Mouse (Mus musculus) layer of hippocampus, adult 9-11 months (tissue): ENCODE data around the gene Tifa.
"Not testable (repeated sequence)": the region's sequence is repeated elsewhere in the genome, so short reads cannot be mapped to it uniquely, and the experiment has no call there.

Experiments used
- DNase-seq: peaks from one replicate; pipeline ENCODE4 v3.0.0; 2022

Tifa gene

DNA sequence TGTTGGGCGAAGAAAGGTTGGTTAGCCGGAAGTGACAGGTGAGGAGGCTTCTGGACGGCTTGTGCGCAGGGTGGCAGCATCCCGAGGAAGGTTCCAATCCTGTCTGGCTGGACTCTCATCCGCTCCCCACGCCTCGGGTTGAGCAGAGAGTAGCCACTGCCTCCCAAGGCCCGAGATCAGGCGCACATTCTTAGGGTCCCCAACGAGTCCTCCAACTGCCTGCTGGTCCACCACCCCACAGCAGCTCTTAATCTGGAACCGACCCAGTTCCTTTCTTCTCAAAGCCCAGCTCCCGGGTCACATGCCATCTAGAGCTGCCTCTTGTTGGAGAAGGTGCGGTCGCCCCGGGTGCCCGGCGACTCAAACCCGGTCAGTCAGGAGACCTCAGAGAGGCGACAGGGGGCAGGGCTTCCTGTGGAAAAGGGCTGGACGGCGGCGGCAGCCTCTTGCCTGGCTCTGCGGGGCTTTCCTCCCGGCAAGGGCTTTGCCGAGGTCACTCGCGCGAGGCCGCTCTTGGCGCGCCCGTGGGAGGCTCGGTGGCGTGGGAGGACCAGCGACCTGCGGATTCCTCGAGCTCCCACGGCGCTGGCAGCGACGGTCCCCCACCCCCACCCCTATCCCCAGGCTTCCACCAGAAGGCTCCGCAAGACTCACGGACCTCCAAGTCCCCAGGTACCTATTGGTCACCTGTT lies at the start of gene Tifa:
Gene Tifa (plus strand): TSS at position 306 of the 692 bp plus-strand sequence.
- DNase-seq, result peak; percentile 78

DNA sequence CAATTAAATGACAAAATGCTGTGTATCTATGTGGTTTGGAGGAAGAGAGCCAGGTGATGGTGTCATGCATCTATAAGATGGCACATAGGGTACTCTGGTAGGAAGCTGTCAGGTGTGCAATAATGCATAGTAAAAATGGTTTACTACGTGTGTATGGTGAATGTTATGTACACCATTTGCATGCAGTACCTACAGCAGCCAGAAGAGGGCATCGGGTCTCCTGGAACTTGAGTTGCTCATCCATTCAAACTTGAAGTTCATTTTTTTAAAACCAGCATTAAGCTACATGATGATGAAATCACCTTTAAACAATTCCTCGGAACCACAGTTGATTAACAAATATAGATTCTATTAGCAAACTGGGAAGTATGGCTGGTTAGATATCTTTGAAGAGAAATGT lies 48.1 kb upstream of the Tifa start:
- no peak for DNase-seq

DNA sequence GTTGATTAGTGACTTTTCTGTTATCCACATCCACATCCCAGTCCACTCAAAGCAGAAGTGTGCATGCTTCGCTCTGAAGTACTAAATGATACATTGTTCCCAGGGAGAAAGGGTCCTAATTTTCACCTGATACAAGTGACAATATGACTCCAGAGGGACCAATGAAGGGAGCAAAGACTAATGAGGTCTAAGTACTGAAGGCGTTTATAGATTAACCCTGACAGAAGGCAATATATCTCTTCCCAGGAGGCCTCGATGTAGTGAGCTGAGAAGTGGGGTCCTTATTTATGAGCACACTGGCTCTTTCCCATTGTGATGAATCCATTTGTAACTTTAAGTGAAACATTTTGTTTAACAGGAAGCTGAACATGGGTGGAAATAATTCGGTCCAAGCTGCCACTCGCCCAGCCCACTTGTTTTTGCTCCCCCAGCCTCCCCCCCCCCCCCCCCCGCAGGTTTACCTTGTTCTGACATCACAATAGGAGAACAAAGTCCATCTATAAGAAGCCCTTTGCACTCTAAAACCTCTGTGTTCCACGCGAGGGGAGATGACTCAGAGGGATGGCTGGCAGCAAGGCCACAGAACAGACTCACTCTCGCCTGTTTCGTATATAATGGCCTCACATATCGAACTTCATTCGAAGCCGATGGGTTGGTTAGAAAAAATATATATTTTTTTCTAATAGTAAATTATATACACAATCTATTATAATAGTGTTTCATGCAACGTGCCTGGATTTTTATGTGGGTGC lies 45.8 kb upstream of the Tifa start:
- no peak for DNase-seq

DNA sequence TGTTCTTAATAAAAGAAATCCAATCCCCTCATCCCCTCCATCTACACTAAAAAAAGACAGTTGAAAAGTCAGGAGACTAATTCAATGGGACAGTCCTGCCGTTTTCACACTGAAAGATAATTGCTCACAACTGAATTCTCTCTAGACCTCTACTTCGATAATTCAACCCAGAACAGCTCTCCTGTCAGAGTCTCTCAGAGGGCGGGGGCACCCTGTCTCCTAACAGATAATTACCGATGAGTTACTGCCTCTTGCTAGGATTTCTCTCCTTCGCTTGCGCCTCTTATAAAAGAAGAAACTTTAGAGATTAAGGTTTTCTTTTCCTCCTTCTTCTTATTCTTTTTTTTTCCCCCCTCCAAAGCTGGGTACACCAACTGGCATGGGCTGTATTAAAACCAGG lies 44.1 kb upstream of the Tifa start:
- no peak for DNase-seq

DNA sequence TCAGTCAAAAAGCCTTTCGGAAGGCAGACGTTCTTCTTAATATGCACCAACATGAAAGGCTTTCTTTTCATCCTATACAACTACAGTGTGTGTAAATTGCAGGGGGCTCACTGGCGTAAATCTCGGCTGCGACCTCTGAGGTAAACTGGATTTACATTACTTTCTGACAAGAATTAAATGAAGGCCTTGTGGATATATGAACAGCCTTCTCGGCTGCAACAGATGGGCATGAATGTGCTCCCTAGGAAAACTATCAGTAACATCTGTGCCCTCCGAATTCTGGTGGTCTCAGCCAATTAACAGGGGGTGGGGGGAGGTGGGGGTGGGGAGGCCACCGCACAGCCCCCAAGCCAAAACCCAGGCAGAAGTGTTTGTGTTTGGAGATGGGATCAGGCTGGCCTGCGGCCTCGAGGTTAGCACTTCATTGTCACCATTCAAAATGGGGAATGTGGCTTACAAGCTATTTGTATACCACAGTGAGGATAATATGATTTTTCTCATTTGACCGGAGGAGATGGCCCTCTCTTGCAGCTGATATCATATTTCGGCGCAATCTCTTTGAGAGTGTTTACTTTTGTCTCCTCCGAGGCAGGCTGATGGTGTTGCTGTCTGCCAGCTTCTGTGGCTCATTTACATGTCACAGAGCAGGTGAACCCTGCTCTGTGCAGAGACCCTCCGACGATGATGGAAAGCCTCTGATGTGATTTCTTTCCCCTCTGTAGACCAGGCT lies 43.5 kb upstream of the Tifa start:
- DNase-seq, result no peak

DNA sequence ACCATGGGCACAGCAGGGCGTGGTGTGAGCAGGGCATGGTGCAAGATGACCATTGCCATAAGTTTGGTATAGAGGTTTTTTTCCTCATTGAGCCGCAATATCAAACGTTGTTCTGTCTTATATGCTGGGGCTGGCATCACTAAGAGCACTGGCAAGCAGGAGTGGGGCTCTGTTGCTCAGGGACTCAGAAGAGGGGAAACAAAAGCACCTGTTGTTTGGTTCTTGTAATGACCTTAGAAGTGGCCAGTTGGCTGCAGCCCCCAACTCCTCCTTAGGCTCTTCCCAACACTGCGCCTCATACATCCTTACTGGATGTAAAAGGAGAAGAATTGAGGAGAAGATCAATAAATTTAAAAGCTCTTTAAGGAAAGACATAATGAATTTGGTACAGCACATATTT lies 41.0 kb upstream of the Tifa start:
- no peak for DNase-seq

DNA sequence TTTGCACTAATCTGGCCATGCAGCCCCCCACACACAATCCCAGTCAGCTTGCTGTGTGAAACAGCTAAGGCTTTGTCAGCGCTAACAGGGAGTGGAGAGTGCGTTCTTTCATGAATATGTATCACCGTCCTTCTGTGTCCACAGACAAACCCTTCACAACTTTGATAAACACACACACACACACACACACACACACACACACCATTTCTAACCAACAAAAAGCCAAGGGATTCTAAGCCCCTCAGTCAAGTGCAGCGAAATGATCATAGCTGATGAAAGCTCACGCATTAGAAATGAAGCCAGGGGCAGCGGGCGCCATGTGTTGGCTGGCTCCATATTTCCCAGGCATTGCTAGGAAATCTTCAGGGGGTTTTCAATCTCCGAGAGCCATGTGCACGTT lies 40.3 kb upstream of the Tifa start:
- no peak for DNase-seq

DNA sequence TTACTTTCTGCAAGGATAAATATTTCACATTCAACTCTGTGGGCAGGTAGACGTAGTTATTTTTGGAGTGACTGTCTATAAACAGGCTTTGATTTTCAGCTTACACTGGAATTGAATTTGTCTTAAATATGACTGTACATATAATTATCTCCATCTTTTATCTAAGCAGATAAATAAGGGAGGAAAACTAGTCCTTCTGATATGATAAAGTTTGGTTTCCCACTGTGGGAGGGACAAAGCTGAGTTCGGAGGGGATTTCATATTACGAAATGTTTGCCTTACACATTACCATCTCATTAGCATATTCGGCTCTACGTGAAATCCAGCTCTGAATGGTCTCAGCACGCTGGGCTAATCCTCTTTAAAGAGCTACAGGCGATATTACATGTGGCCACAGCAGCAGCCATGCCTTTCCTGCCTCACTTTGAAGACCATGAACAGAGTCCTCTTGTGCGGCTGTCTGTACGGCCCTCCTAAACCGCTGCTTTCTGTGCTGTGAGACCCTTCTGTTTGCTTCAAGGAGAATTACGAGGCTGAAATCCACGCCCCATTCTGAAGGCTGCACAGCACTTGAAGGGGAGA lies 39.5 kb upstream of the Tifa start:
- DNase-seq, result no peak

DNA sequence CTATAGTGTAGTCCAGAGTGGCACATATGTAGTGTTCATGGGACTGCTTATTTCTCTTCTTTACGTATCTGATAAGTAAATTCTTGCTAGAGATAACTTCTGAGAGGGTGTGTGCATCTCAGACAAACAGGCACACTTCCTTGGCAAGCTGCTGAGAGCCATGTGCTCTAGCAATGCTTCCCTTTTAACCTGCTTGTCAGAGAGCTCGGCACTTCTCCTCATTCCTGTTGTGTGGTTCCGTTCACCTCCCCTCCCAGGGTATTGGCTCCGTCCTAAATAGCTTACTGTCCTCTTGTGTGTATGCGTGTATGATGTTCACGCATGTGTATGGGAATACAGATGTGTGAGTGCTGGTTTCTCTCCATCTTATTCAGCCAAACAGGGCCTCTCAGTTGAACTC lies 33.1 kb upstream of the Tifa start:
- no peak for DNase-seq

DNA sequence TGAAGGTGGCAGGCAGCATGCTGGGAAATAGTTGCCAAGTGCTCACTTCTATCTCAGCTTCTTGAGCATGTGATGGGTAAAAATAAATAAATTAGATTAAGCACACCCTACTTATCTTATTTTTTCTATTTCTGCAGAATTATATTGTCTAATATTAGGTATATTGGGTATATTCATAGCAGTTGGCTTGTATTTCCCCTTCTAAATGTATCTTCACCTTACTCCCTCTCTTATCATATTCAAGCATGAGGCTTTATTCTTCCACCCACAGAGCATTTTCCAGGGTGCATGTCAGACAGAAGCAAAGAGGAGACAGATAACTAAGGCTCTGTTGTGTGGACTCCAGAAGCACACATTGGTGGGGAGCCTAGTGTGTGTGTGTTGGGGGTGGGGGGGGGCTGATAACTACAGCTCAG lies 31.7 kb upstream of the Tifa start:
- no peak for DNase-seq

DNA sequence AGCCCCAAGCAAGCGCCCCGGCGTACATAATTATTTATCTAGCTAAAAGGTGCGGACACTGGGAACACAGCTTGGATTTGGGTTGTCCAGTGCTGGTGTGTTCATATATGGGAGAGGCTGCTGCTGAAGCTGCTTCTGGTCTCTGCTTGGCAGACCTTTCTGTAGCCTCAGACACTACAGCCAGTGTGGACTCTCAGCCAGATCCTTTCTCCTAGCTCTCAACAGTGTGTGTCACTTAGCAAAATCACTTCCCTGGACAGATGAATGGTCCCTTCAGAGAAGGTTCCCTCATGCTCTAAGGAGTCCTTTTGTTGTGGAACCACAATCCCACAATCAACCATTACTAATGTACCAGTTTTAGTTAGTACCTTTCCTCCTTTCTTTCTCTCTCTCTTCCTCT lies 30.8 kb upstream of the Tifa start:
- DNase-seq, result no peak

DNA sequence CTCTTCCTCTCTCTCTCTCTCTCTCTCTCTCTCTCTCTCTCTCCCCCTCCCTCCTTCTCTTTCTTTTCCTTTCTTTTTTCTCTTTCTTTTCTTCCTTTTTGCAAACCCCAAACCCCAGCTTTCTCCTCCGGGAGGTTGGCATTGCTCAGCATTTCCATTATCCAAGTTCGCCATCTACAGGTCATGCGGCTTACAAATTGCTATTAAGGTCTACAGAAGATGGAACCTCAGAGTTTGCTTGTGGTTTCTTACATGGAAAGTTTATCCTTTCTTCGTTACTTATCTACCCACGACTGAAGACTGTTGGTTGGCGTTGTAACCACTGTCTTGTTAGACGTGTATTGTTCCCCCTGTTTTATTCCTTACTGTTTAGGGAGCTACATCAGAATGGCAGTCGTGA lies 30.4 kb upstream of the Tifa start:
- DNase-seq, result peak; percentile 27

DNA sequence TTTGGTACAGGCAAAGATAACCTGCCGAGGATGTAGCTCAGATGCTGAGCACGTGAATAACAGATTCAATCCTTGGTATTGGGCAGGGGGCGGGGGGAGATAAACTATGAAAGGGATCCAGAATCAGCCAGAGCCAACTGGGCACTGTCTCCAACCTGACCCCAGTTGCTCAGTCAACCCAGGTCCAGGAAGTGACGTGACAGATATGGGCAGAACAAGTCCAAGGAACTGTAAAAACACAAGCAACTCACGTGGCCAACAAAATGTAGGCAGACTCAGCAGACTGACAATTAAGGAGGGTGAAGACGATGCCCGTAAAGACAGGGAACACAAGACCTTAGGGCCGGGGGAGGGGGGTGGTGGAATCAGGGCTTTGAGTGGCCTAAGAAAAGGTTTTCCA lies 27.2 kb upstream of the Tifa start:
- no peak for DNase-seq

DNA sequence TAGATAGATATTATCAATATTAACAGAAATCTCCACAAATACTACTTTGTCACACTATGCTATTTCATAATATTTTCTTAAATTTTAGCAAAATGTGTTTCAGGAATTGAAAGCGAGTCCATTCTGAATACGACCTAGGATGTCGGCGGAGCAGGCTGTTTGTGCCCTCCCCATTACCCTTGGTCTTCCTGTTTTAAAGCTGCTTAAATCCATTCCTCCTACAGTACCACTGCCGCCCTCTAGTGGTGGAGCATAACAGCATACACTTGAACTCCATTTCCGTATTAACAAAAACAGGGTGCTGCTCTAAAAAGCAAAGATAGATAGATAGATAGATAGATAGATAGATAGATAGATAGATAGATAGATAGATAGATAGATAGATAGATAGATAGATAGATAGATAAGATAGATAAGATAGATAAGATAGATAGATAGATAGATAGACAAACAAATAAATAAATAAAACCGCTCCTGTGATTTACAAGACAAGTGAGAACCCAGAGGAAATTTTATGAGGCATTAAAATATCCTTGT lies 26.5 kb upstream of the Tifa start:
- peak; percentile 76 for DNase-seq

DNA sequence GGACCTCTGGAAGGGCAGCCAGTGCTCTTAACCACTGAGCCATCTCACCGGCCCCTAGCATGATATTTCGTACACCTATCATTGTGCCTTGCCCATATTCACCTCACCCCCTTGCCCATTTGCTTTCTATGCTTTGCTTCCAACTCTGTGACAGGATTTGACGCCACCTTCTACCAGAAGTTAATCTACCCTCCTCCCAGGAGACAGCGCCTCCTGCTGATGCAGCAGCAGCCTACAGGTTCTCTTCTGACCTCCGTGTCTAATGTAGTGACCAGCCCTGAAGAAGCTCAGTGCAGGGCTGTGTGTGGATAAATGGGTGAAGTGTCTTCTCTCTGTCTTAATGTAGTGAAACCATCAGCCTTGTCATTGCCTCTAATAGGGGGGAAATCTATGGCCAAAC lies 25.1 kb upstream of the Tifa start:
- no peak for DNase-seq

DNA sequence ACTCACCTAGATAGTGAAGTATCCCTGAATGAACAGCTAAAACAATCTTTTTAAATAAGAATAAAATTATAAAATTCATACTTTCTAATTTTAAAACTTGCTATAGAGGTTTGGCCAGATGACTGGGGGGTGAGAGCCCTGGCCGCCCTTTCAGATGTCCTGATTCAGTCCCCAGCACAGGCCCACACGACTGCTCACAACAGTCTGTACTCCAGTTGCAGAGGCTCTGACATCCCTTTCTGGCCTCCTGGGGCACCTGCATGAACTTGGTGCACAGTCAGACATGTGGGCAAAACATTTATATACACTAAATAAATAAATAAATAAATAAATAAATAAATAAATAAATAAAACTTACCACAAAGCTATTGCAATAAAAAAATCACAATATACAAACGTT lies 23.6 kb upstream of the Tifa start:
- no peak for DNase-seq

DNA sequence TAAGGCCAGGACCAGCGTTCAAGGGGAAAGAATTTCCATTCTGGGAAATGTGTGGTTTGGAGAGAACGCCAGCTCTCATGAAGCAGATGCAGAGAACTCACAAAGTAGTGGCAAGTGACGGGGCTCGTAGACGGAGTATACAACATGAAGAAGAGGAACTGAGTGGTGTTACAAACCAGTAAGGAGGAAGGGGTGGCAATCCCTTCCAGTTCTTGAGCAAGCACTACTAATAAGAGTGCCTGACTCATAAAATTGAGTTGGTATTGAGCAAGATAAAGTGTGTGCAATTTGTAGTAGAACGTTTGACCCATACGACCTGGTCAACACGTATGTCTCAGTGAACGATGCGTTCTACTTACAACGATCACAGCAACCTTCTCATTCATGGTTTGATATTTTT lies 20.5 kb upstream of the Tifa start:
- DNase-seq, result peak; percentile 29

DNA sequence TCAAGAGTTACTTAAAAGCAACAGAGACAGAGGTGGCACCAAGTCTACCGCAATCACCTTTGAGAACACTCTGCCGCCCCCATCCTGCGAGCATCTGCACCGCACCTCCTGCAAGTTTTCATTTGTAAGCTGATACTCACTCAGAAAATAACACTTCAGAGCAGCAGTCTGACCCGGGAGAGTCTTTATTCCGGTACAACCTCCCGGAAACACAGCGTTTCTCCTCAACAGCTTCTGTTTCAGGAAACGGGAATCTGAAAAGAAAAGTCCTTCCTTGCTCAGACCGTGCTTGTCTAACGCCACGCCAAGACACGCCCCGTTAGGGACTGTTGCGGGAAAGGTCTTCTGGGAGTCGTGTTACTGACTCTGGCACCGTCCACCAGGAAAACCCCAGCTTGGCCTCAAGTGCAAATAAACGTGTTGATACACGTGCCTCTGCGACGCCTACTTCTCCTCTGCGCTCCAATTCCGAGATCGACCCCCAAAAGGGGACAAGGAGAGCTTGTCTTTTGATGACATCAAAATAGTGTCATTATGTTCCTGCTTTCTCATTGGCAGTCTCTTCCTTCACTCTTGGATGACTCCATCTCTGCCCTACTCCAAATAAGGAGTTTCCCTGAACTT lies 9.5 kb upstream of the Tifa start, which contains the start of gene Alpk1:
Gene Alpk1 (minus strand): TSS at position 507 of the 624 bp plus-strand sequence.
- DNase-seq, result peak; percentile 63

DNA sequence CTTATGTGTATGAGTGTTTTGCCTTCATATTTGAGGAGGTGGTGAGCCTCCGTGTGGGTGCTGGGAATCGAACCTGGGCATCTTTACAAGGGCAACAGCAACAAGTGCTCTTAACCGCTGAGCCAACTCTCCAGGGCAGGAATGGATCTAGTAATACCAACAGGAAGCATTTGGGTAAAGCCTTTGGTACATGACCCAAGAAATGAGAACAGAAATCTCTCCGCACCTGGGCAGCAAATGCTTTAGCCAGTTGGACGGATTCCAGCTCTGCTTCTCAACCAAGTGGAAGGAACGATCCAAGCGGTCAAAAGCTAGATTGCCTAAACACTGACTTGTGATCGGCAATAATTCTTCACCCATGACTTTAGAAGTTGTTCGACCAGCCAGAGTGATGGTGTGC lies 8.7 kb upstream of the Tifa start:
- no peak for DNase-seq

DNA sequence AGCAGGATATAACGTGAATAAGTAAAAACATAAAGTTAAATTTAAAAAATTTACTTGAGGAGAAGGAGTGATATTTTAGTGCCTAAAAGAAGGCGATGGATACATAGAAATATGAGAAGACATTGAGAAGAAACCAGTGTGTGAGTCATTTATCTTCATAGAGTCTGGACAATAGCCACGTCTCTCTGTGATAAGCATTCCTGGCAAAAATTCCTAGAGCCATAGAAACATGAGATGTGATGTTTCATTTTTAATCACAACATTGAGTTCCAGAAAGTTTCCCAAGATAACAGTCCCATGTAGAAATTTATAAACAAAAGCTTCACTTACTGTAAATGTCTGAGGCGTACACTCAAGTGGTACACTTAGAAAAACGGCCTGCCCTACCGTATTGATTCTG lies 6.7 kb upstream of the Tifa start:
- no peak for DNase-seq

DNA sequence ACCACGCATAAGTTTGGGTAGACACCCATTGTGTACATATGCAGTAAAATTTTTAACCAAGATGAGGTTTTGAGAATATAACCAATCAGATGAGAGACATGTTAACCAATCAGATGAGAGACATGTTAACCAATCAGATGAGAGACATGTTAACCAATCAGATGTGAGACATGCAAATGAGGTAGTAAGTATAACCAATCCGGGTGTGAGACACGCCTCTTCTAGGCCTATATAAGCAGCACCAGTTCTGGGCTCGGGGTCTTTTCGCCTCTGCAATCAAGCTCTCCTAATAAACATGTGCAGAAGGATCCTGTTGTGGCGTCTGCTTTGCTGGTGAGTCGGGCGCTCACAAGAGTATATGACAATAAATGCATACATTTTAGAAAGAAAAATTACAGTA lies 5.9 kb upstream of the Tifa start:
- DNase-seq, result not testable (repeated sequence)

DNA sequence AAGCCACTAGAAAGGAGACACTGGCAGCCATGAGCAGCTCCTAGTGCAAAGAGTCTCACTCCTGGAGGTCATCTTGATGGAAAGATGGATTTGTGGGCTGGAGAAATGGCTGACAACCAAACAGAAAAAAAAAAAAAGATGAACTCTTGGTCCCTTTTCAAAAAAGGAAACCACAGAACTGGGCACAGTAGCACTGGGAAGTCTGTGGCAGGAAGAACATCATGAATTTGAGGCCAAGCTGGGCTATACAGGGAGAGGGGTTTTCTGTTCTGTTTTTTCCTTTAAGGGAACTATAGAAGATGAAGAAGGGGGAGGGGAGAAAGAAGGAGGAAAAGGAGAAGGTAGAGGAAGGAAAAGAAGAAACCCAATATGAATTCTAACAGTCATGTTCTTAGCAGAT lies 2.6 kb upstream of the Tifa start:
- DNase-seq, result no peak

DNA sequence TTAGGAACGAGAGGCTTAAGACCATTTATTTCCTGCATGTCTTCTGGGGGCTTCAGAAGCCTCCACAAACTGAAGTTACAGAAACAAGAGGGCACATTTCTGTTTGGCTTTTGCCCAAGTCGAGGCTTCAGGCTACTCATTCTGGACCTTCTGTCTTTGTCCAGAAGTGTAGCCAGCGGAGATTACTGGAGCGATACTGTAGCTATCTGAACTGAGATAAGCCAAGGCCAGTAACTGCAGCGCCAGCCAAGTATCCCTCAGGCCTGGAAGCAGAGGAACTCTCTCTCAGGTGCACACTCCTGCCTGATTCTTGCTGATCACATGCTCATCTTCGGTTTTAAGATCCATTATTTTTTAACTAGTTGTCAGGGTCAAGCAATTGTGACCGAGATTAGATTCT lies 1.6 kb upstream of the Tifa start:
- no peak for DNase-seq
